Mouse (Mus musculus) spleen, postnatal 10 days (tissue): ENCODE data around the gene Rnase4.

Experiments
- DNase-seq, 2 experiments: peaks; one replicate each; pipeline ENCODE4 v3.0.0; 2021 to 2022; ENCODE audit warnings: low spot score in 2 of 2

Rnase4 gene

DNA sequence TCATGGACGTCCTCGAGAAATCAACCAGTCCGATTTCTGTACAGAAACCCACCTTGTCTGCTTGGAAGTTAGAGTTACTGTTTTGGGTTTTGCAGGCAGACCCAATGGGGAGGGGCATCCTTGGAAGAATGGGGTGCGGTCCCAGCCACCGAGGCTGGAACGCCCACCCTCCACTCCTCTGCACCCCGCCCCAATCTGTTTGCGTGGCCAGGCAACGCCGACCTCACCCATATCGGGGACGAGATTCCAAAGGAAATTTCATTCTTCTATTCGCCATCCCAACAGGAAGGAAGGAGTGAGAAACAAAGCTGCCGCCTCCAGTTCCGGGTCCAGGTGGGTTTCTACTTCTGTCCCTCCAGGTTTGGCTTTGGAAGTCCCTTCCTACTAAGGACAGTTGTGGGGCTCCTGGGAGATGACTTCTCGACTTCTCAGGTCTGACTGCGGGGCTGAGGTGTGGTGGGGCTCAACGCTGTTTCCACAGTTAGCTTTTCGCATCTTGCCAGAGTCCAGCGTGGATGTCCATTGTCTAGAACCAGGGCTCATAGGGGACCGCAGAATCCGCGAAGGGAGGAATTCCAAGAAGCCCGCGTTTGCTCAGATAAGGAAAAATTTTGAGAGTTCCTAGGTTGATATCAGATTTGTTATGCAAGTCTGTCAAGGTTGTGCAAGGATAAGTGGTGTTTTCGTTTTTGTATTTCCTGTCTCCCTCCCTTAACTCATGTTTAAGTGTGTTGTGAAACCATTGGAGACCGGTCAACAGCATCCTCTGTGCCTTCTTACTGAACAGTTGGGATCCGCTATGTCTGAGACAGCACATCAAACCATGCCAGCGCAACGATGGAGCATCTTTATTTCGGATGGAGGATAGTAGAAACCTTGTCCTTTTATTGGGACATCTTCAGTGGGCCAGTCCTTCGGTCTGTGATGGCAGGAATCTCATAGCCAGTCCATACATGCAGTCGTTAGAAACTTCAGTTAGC lies at the start of gene Rnase4, which contains the start of gene Ang:
TSS of gene Rnase4 (plus strand) at position 157 of the 980 bp plus-strand sequence.
TSS of gene Ang (plus strand) at position 230 of the 980 bp plus-strand sequence.
- DNase-seq, result peak; percentile 26 to 41

DNA sequence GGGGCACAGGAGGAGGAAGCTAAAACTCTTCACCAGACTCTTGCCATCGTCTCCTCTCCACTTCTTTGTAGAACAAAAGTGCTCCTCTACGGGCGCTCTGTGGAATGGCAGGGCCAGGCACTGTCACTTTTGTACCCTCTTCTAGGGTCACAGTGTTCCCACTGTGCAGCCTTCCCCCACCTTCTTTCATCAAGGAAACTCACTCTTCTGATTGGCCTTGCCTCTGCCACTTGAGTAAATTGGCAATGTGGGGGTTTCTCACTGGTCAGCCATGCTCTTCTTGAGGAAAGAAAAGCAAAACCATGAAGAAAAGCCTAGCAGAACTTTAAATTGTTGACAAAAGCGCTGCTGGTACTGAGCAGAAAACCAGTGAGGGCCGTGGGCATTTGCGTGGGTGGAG lies 49.1 kb upstream of the Rnase4 start, which contains the start of gene Rnase9:
TSS of gene Rnase9 (minus strand) at position 101 of the 400 bp plus-strand sequence.
- no peak for DNase-seq

DNA sequence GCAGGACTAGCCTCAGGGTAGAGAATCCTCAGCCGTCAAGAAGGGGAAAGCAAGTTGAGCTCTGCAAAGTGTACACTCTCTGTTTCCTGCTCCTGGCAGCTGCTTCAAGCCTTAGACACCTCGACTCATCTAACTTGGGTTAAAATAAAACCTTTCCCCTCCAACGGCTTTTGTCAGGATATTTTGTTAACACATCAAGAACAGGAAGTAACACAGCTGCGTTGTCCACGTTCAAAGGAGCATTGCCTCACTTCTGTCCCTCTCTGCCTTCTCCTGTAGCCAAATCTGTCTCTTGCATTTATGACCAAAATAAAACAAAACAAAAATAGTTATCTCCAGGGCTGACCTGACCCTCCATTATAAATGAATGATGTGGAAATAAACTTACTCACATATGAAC lies 43.0 kb upstream of the Rnase4 start:
- DNase-seq, result no peak

DNA sequence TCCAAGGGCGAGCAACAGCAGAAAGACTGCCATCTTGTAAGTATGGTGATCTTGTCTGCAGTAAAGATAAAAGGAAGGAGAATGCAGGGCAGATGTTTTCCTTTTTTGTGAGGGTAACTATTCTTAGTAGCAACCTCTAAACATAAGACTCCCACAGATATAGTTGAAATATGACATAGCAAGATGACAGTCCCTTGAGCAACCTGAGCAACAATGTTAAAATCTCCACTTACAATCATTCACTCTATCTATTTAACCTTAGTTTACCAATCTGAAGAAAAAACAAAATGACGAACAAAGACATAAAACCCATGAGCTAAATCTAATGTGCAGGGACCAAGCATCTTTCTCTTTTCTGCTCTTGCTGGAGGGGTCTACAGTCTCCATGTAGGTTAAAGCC lies 40.8 kb upstream of the Rnase4 start, which contains the start of gene Rnase11:
TSS of gene Rnase11 (minus strand) at position 101 of the 400 bp plus-strand sequence.
- DNase-seq, result no peak

DNA sequence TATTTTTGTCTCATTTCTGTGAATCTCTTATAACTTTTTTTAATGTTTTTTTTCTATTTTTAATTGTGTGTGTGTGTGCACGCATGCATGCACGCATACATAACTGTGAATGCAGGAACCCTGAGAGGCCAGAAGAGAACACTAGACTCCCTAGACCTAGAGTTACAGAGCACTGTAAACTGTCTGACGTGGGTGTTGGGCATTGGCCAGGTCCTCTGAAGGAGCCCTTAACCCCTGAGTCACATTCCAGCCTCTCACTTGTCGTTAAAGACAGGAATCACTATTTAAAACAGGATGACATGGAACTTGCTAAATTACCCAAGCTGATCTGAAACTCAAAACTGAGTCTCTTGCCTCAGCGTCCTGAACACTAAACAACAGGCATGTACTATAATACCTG lies 38.9 kb upstream of the Rnase4 start:
- no peak for DNase-seq

- no peak for DNase-seq
Measured at GRCm38 (mm10) chr14:51053176-51053575, 37.7 kb upstream of the Rnase4 start.

- DNase-seq, result no peak
Measured at GRCm38 (mm10) chr14:51054243-51055237, 36.3 kb upstream of the Rnase4 start.

DNA sequence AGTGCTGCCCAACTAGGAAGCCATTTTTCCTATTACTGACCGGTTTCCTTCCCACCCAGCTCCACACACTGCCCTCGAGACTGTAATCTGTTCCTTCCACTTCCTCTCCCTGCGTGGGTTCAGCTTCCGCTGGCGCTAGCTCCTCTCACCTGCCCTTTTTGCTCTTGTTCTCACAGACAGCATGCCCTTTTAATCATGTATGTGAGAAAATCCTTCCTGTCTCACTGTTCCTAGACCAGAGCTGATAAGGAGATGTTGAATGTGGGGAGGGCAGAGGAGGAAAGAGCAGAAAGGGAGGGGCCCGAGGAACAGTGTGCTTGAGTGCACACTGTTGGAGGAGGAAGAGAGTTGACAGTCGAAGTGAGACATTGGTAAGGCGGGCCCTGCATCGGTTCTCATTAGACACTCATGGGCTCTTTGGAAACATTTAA lies 33.5 kb upstream of the Rnase4 start, which contains the start of gene Rnase12:
TSS of gene Rnase12 (minus strand) at position 261 of the 431 bp plus-strand sequence.
- DNase-seq, result peak in 1 of 2 experiments; percentile 21

DNA sequence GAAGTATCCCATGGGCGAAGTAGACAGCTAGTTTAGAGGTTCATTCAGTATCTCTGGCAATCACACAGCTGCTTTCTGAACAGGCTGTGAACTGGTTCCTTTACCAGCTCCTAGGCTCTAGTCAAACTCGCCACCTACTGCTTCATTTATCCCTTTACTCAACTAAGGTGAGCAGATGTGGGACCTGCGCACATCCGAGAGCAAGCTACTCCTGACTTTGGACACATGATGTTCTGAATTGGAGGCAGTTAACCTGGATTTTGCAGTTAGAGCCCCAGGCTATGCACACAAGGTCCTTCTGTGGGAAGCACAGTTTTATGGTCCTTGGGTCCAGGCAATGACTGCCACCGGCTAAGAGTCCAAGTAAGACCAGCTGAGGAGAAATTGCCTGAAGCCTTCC lies 30.1 kb upstream of the Rnase4 start:
- DNase-seq, result no peak

GRCm38 (mm10) chr14:51068956-51069355 lies 21.9 kb upstream of the Rnase4 start:
- no peak for DNase-seq

DNA sequence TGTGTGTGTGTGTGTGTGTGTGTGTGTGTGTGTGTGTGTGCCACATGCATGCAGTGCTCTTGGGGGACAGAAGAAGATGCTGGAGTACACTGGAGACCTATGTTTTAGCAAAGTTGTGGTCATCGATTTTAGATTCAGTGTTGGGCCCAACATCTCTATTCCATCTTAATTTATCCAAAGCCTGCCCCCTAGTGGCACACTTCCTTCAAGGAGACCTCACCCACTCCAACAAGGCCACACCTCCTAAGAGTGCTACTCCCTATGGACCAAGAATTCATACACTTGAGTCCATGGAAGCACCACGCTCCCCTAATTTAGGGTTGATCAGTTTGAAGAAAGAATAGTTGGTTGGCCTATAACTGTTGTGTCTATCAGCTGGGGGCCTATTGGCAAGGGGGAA lies 21.3 kb upstream of the Rnase4 start:
- DNase-seq, result peak; percentile 53 to 83

- DNase-seq, result no peak
Measured at GRCm38 (mm10) chr14:51074335-51074734, 16.5 kb upstream of the Rnase4 start, which contains the start of gene Olfr750. TSS of gene Olfr750 (minus strand) at chr14:51074435.

GRCm38 (mm10) chr14:51079180-51079579 lies 11.7 kb upstream of the Rnase4 start:
- DNase-seq, result no peak

DNA sequence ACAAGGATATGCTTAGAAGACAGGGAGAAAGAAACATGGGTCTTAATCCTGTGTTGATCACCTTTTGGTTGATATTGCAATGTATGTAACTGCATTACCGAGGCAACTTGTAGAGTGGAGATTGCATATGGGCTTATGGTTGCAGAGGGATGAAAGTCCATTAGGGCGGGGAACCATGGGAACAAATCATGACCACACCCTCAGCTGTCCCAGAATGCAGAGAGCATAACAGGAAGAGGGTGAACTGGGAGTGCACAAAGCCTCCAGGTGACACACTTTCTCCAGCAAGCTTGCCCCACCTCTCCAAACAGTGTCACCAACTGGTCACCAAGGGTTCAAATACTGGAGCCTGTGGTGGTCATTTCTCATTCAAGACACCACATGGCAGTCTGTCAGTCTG lies 9.8 kb upstream of the Rnase4 start:
- no peak for DNase-seq

- DNase-seq, result peak in 1 of 2 experiments; percentile 68
Measured at GRCm38 (mm10) chr14:51082599-51083581, 8.0 kb upstream of the Rnase4 start.

DNA sequence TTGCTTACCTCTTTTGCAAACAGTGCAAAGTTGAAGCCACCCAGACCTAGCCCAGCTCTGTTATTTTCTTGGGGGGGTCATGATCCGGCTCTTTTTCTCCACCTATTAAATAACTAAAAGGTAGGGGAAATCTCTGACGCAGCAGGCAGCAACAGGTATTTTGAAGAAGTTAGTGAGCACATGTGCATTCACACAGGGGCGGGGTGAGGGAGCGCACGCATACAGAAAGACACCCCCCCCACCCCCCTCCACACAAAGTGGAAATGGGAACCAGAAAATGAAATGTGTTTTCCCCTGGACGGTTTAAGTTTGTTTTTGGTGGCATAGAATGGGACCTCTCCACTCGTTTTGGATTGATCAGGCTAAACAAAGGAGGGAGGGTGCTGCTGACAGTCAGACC lies 7.1 kb upstream of the Rnase4 start:
- peak in 1 of 2 experiments; percentile 30 for DNase-seq

DNA sequence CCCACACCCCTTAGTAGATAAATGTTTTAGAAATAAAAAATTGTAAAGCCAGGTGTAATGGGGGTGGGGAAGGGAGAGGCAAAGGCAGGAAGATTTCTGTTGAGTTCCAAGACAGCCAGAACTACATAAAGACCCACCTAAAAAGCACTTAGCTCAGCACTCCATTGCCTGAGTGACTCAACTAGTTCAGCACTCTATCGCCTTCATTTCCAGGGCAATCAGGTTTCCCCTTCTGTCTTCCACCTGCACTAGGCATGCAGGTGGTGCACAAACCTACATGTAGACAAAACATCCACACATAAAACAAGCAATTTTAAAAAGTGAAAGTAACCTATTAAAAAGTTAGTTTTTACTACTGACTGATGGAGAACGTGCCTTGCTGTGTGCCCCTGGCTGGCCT lies 5.8 kb upstream of the Rnase4 start:
- no peak for DNase-seq

GRCm38 (mm10) chr14:51085911-51086310 lies 5.0 kb upstream of the Rnase4 start:
- no peak for DNase-seq

DNA sequence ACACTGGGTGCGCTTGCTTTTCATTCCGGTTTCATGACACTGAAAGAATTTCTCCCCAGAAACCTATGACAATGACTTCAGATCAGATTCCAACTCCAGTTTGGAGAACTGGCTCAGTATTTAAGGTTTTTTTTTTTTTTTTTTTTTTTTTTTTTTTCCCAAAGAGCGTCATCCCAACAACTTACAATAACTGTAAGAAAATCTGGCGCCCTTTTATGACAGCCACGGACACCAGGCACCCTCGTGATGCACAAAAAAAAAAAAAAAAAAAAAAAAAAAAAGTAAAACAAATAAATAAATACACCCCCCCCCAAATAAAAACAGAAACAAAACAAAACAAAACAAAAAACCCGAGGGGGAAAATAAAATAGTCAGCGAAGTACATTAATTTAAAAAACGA lies 3.1 kb upstream of the Rnase4 start:
- DNase-seq, result no peak
